Mouse (Mus musculus): ENCODE data around the gene Zgpat.

Zgpat gene

DNA sequence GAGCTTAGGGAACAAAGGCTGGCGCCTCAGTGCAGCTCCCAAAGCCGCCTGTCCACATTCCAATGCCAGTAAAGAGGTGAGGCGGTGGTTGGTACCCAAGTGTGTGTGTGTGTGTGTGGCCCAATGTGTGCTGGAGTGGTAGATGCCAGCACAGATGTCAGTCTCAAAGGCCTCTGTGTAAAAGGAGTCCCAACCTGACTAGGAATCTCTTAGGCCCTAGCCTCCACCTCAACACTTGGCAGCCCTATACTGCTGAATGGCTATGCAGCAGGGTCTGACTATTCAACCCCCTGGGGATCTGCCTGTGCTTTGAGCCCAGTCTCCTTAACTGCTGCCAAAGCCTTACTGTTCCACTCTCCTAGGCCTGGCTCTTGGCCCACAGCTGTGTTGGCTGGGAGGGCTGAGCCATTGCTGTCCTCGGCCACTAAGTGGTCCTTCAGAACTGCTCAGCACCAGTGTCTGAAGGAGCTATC lies 20.2 kb downstream of the Zgpat start:
- in situ Hi-C loops (cut with MboI, MseI): no loop called here

DNA sequence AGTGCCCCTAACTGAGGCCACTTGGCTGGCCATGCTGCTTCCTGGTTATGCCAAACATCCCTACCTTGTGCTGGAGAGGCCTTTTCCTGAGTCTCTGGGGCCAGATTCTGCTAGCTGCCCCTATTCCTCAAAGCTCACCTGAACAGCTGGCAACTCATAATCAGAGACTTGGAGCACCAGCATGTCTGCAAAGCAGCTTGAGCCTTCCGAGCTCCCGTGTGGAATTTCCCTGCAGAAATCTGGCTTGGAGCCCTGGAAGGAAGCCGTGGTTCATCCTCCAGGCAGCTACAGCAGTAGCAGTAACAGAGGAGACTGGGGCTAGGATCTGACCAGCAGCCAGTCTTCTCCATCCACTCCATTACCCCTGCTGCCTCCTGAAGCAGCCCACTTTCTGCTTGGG lies 21.2 kb downstream of the Zgpat start:
- in situ Hi-C loops (cut with MboI, MseI): no loop called here

DNA sequence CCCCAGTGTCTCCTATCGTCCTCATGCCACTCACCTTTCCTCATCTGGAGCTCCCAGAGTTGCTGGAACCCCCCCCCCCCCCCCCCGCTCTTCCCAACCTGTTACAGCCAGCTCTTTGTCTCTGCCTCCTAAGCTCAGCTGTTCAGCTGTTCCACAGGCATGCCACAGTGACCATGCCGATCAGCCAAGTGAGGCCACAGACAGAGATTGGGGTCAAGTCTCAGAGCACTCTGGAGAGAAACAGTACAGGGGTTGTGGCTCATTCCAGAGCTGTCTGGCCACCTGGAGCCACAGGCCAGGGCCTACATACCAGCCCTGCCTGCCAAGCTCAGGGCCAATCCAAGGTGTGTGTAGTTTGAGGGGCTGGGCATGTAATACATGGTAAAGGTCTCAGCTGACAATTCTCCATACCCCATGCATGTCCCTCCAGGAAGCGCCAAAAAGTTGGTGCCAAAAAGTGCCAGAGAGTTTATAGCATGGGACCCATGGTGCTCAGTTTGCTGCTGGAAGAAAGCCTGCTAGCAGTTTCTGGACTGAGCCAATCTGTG lies 22.0 kb downstream of the Zgpat start:
- in situ Hi-C loops (cut with MboI, MseI): no loop called here

DNA sequence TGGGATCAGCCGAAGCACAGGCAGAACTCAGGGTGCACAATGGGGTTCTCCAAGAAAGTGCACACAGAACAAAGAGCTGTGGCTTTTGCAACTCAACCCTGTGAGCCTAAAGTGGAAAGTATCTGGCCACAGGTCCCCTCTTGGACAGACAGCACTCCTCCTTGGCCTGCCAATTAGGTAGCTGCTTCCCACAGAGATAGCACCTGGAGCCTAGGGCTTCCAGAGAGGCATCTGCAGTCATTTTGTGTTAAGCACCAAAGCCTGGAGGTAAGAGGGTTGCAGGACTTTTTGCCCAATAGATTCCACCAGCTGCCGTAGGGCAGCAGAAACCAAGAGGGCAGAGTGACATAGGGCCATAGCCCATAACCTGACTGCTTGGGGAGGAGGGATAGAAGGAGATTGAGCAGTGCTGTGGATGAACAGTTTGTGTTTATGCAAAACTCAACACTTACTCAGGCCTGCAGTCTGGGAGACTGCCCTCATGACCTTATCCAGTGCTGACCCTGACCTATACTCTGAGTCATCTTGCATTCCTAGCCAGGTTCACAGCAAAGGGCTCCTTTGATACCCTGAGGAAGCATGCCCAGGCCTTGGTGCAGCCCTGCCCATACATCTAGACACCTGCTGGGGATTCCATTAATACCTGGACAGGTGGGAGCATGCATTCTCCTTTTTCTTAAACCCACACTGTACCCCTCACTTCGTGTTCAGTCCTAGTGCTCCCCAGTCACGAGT lies 25.6 kb downstream of the Zgpat start:
- in situ Hi-C loops (cut with MboI, MseI): loop anchor here (5.0 to 10.0 kb wide), 2 partner anchors 104 to 177 kb away; partner anchors contain the start of genes Abhd16b and Tpd52l2

DNA sequence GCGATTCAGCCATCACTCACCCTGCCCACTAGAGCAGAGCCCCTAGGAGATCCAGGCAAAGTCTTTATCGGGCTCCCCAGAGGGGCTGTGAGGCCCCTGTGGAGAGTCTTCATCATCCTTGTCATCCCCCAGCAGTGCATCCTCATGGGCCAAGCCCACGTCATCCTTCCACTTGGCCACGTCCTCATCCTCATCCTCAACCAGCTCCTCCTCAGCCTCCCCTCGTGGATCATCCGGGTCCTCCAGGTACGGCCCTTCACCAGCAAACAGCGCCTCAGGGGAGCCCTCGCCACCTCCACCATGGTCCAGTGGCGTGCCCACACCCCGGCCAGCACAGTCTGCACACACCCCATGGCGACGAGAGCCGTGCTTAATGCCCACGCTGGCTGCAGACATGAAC lies 26.3 kb downstream of the Zgpat start:
- in situ Hi-C loops (cut with MboI, MseI): loop anchor here (5.0 to 10.0 kb wide), 2 partner anchors 104 to 176 kb away; partner anchors contain the start of genes Abhd16b and Tpd52l2

DNA sequence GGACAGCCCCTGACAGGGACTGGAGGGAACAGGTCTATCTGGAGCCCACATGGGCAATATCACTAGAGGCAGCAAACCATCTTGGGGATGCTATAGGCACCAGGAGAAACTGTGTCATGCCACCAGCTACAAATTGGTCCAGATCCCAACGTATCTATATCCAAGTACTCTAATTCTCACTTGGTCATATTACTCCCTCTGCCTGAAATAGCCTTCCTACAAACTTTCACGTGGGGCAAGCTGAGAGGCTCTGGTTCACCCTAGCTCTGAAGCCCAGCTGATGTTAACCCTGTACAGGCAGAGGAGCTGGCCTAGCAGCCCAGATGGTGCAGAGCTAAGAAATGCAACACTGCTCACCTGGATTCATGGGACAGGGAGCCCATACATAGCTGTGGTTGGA lies 26.8 kb downstream of the Zgpat start:
- in situ Hi-C loops (cut with MboI, MseI): loop anchor here (5.0 to 10.0 kb wide), 2 partner anchors 103 to 176 kb away; partner anchors contain the start of genes Abhd16b and Tpd52l2

DNA sequence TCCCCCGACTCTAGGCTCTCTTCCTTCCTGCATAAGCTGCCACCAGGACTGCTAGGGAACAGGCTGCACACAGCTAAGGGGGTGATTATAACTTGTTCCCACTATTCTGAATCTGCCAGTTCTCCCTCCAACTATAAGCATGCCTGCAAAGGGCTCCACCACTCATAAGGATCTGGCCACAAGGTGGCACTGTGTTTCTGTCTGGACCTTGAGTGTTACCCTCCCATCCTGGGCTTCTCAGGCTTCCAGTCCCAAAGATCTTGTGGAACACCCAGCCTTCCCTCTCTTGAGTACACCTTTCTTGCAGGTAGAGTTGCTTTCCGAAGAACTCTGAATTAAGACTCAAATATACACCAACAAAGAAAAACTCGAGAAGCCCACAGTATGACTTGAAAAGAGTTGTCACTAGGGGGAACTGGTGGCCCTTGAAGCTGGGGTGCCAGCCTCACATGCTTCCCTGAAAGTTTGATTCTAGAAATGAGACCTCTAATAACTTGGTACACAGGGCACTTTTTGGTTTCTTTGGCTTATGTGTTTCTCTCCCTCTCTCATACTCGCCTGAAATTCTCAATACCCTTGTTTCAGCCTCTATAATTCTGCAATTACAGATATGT lies 28.0 kb downstream of the Zgpat start:
- in situ Hi-C loops (cut with MboI, MseI): loop anchor here (5.0 to 10.0 kb wide), 2 partner anchors 102 to 175 kb away; partner anchors contain the start of genes Abhd16b and Tpd52l2

DNA sequence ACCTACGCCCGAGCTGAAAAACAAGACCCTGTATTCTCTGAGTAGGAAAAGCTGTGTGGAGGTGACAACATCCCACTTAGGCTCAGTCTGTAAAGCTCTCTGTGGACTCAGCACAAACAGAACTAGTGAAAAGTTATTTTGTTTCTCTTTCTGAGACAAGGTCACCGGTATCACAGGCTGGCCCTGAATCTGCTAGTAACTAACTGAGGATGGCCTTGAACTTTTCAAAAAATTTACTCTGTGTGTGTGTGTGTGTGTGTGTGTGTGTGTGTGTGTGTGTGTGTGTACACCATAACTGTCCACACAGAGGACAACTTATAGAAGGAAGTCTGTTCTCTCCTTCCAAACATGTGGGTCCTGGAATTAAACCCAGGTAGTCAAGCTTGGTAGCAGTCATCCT lies 29.4 kb downstream of the Zgpat start:
- in situ Hi-C loops (cut with MboI, MseI): loop anchor here (5.0 to 10.0 kb wide), 2 partner anchors 101 to 173 kb away; partner anchors contain the start of genes Abhd16b and Tpd52l2

DNA sequence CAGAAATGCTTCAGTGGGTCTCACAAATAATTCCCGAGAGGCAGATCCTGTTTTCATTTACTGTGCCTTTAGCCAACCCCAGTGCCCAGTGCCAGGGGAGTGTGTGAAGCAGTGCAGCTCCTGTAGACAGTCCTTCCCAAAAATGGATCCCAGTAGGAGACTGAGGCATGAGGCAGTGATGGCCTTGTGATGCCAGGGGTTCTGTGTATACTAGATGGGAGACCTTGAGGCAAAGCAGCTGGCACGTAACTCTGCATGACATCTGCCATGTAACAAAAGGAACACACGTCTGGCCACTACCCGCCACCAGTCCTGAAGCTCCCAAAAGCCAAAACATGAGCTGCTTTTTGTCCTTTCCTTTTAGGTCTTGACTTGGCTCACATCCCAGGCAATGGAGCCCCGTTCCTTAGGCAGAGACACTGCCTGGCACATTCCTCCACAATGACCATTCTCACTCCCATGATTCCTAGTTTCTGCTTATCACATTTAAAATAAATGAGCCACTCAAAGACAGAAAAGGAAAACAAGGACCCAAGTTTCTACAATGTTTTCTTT lies 32.6 kb downstream of the Zgpat start:
- in situ Hi-C loops (cut with MboI, MseI): loop anchor here (10.0 kb wide), 1 partner anchor 98 kb away; the partner anchor contains the start of genes Abhd16b and Tpd52l2

DNA sequence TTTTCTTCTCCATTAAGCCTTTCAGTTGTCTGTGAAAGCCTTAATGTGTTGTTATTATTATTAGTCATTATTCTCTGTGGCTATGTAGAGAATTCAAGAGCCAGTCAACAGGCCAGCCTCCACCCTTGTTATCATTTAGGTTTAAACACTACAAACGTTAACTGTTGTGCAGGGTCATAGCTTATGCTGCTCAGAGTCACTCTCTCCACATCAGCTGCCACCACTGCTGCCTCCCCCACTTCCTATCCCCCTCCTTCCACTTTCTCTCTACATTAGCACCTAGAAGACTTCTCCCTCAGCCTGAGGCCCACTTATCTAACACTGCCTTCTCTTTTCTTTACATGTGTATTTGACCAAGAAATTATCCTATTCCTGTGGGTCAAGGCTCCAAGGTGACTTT lies 36.8 kb downstream of the Zgpat start:
- in situ Hi-C loops (cut with MboI, MseI): no loop called here

DNA sequence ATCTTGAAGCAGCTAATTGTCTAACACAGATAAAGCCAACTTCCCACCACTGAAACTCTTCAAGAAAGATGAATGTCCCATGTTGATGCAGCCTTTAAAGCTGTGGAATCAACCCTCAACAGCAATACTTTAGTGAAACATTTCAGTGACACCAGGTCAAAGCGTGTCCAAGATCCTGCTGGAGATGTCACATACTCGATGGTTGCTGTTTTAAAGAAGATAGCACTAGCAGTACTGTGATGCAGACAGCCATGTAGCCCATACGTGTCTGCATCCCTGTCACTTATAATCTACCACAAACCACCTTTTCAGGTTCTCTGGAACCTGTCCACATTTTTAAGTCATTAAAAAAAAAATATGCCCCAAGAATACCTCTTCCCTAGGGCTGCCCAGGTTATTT lies 39.0 kb downstream of the Zgpat start:
- in situ Hi-C loops (cut with MboI, MseI): no loop called here

DNA sequence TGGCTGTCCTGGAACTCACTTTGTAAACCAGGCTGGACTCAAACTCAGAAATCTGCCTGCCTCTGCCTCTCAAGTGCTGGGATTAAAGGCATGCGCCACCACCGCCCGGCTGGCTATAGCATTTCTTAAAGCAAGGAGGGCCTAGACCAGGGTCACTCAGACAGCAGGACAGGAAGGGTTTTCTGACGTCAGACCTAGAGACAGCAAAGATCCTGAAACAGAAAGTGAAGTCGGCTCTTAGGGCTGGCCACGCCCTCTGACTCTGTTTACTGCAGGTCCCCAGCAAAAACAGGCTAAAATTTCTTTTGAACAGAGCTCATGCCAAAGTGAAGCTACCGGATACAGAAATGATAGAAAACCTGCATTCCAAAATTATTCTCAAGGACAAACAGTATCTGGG lies 44.9 kb downstream of the Zgpat start:
- in situ Hi-C loops (cut with MboI, MseI): no loop called here

DNA sequence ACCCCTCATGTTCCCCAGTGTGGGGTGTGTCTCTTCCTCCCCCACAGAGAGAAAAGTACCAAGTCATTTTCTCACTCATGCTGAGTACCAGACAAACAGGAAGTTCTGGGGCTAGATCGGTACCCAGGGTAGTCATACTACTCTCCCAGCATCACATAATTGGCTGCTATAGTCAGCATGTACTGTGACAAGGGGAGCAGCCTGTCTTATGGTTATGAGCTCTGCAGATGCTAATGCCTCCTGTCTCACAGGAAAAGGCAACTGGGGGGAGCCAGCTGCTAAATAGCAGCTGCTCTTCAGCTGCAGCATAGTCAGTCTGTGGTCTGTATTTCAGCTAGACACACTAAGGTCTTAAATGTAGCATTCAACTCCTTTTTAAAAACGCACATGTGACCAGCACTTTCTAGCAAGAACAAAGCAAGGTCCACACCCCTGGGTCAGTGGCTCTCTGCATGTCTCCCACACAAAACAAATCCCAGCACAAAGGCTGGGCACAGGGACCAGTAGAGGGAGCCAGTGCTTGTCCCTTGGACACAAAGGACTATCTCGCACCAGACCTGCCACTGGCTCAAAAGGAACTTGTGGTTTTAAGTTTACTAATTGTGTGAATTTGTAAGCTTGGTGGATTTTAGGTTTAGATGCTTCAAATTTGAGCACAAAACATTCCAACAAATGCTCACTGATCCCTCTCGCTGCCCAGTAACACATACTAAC lies 46.2 kb downstream of the Zgpat start:
- in situ Hi-C loops (cut with MboI, MseI): no loop called here

DNA sequence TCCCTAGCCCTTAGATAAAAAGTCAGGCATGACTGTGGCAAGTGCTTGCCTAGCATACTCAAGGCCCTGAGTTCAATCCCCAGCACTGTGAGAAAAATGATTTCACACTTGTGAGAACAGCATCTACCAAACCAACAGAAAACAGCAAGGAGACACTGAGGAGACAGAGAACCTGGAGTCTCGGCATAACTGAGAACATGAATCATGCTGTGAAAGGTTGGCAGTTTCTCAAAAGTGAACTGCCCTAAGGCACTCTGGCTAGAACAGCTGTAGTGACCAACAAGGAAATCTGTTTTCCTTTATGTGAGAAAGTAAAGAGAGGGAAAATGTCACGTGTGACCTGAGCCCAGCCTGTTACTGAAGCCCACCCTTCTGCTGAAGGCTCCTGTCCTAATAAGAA lies 48.4 kb downstream of the Zgpat start:
- in situ Hi-C loops (cut with MboI, MseI): no loop called here

DNA sequence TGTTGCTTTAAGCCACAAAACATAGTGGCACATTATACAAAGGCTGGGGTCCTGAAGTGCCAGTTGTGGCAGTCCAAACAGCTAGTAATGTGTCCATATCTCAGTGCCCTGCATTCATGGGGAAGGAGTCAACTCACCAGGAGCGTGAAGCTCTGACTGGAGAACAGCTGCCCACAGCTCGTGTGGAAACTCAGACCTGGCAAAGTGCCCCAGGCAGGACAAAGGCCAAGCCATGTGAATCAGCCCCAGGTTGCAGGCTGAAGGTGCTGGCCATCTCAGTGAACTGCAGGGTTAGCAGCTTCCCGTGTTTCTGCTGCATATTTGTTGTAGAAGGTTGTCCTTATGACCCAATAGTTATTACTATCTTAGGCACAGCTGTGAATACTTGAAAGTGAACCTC lies 51.2 kb downstream of the Zgpat start:
- in situ Hi-C loops (cut with MboI, MseI): no loop called here

DNA sequence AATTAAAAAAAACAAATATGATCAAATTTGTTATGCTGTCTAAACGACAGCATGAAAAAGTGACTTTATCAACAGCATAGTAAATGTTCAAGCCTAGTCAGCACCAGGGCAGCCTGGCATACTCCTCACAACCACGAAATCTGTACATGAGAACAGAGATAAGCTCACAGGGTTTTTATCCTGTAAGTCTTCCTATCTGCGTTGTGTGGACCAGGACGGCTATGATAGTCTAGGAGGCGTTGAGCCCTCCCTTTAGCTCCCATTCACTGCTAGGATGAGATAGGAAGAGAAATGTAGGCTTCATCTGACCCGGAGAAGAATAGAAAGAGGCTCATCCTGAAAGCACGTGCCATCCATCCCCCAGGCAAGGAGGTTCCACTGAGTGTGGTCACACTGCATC lies 54.6 kb downstream of the Zgpat start:
- in situ Hi-C loops (cut with MboI, MseI): no loop called here

DNA sequence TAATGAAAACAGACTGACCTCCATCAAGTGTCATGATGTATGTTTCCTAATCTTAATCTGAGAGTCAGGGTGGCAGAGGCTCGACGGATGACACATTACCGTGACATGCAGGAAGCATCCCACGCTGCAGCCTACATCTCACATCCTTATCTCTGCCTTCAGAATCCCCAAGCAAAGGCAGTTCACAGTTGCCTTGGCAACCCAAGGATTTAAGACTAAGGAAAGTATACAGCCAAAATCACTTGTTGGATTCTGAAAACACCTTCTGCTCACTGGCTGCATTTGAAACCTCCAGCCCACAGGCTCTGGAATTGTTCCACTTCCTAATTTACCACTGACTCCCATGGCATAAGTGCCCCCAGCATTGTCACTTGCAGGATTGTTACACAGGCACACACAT lies 55.7 kb downstream of the Zgpat start:
- in situ Hi-C loops (cut with MboI, MseI): no loop called here

DNA sequence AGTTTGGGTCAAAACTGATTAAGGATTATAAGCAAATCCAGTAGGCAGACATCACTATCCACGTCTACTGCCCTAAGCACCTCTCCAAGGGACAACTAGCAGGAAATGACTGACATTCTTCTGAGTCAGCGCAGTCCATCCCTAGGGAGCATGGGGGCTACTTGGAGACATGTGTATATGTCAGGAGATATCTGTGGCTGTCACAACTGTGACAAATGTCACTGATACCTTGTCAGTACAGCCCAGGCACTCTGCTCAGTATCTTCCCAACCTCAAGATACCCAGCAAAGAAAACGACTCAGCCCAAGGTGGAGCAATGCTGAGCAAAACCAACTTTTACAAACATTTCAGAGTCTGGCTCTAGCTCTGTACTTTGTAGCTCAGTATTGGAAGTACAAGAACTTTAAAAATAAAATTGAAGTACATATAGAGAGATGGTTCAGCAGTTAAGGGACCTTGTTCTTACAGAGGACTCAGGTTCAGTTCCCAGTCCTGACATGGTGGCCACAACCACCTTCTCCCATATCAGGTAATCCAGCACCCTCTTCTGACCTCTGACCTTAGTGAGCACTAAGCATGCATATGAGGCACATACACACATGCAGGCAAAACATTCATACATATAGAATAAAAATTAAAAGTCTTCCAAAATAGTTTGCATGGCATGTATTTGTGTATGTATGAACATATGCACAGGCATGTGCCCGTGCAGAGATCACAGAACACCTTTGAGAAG lies 56.3 kb downstream of the Zgpat start:
- in situ Hi-C loops (cut with MboI, MseI): no loop called here

DNA sequence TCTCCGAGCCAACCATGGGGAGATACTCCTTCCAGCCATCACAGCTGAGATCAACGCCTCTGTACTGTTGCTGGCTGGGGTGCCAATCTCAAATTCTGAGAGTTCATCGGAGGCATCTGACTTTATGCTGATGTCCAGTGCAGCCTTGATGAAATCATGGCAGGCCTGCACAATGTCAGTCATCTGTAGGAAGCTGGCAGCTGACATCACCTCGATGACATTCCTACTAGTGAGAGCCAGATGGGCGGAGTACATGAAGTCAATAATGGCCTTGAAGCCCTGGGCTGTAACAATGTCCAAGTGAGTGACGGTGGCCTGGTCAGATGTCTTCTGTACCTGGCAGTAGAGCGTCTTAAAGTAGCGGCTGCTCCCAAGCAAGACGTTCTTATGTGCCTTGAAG lies 59.1 kb downstream of the Zgpat start:
- in situ Hi-C loops (cut with MboI, MseI): no loop called here
